Mouse (Mus musculus) c-Kit-negative CD71-positive TER-119-positive erythroid progenitor cells, embryonic 14.5 days (primary cell): ENCODE measurements around the gene Ahnak.
A peak's percentile ranks its signal among the peaks of the same experiment; 100 is the strongest.
"Not testable (repeated sequence)": the region's sequence is repeated elsewhere in the genome, so short reads cannot be mapped to it uniquely, and the experiment has no call there.

Experiments
- DNase-seq: peaks from one replicate; pipeline ENCODE4 v3.0.0-alpha.2; 2013; ENCODE audit warnings: low read depth, low spot score

Gene Ahnak

DNA sequence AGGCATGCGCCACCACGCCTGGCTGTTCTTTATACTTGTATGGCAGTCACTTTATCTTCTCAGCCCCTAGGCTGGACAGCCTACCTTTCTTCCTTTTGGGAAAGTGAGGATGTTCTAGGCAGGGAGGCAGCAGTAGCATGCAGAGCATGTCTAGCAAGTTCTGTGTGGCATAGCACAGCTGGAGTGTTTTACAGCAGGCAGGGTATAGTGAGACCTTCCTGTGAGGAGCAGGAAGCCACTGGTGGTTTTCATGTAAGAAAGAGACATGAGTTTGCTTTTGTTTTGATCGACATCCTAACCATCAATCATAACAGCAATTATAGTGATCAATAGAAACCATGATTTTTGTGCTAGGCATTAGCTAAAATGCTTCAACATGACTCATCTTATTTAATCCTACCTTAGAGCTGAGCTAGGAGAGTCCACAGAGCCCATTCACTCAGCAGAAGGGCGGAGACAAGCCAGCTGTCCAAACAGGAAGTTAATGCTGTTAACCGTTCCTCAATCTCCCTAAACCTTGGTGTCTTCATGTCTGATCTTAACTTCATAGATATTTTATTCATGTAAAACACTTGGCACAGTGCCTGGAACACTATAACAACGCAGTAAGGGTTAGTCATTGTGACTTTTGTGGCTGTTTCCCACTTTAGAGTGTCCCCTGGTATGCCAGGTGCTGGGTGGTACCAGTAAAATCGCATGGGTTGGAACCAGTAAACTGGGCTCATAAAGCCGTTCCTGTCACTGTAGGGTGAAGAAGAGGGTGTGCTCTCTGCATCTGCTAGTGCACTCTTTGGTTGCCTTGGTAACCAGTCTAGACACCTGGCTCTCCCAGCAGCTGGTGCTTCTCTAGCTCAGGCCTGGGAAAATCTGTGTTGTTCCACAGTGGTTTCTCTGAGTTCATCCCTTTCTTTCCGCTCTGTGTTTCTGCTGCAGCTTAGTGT lies 76.8 kb downstream of the Ahnak start:
- DNase-seq, result no peak

DNA sequence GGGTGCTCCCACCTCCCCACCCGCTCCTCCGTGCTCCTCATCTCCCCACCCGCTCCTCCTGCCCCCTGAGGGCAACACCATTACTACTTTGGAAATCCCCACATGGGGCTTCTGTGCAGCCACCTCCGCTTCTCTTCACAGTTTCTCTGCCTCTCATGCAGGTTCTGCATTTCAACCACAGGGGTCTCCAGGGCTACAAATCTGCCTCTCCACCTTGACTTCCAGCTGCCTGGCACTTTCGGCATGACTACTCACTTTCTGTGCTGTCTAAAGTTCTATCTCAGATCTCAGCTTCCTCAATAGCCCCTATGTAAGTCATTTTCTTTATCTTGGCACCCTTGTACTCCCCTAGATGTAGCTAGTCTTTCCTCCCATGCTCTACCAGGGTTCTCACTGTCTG lies 78.2 kb downstream of the Ahnak start:
- no peak for DNase-seq

GRCm38 (mm10) chr19:9069687-9070307 lies 80.7 kb downstream of the Ahnak start:
- DNase-seq, result no peak

- no peak for DNase-seq
These were observed 81.2 kb downstream of the Ahnak start for GRCm38 (mm10) chr19:9070316-9070715.

- DNase-seq, result no peak
These were observed 82.5 kb downstream of the Ahnak start for GRCm38 (mm10) chr19:9071456-9072156.

DNA sequence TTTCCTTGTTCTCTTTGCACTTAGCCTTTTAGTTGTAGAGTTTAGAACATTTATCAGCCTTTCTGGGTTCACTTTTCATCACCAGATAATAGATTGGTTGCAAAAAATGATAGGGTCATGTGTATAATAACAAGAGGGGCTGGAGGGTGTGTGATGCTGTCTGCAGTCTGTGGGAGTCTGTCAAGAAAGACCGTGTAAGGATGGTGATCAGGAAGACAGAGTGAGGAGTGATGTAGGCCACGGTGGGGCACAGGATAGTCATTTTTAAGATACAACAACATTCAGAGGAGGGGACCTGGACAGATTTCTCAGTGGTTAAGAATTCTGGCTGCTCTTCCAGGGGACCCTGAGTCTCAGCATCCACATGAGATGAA lies 83.1 kb downstream of the Ahnak start:
- no peak for DNase-seq

DNA sequence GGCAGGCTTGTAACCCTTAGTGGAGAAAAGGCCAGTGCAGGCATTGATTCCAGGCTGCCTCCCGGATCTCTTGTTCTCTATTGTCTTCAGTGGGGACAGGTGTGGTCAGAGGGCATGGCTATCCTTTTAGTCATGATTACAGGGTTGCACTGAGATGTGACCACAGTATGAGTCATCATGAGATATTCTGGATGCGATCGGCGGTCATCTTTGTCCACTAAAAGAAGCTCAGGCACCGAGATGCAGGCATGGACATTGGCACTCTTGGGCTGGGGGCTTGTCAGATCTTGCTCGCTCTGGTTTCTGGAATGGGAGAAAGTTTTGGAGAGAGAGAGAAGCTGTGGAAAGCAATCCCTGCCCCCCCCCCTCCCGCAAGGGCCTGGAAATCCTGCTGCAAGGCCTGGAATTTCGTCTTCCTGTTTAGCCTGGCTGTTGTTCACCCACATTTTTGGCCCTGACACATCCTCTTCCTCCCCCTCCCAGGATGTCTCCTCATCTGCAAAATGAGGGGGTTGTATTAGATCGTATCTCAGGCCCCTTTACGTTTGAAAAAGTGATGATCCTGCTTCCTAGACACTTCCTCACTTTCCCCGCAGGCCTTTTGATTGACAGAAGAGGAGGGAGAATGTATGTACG lies 84.8 kb downstream of the Ahnak start:
- no peak for DNase-seq

- DNase-seq, result no peak
These were observed 85.3 kb downstream of the Ahnak start for GRCm38 (mm10) chr19:9074424-9074823.

- DNase-seq, result no peak
These were observed 86.5 kb downstream of the Ahnak start for GRCm38 (mm10) chr19:9075558-9075957.

DNA sequence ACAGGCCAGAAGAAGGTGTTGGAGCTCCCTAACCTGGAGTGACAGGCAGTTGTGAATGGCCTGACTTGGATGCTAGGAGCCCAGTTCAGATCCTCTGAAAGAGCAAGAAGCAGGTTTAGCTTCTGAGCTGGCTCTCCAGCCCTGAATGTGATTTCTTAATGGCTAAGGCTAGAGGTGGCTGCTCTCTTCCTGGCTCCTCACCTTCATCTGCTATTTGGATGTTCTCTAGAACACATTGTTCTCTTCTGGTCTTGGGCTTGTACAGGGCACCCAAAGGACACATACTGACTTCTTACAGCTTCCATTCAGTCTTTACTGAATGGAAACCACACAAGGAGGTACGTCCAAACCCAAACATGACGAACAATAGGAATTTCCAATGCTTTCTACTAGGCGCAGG lies 87.0 kb downstream of the Ahnak start:
- DNase-seq, result no peak

DNA sequence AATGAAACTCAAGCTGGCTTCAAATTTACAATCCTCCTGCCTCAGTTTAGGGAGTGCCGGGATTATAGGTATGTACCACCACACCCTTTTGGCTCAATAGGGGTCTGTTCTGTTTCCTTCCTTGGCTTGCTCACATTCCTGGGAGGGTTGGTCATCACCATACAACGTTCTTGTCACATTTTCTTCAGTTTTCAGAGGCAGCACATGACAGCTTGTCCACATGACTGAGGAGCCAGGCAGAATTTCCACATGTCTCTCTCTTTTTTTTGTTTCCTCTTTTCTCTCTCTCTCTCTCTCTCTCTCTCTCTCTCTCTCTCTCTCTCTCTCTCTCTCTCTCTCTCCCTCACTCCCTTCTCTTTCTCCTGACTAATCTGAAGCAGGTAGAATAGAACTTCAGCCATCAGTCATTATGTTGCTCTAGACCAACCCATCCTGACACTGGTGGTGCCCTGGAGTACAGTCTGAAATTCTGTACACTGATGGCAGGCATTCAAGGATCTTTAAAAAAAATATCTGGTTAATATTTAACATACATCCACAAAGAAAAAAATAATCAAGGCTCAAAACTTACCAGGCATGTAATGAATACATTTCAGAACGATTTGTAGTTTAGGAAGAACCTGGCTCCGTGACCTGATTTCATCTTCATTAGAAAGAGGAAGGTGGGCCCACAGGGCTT lies 88.0 kb downstream of the Ahnak start:
- no peak for DNase-seq

DNA sequence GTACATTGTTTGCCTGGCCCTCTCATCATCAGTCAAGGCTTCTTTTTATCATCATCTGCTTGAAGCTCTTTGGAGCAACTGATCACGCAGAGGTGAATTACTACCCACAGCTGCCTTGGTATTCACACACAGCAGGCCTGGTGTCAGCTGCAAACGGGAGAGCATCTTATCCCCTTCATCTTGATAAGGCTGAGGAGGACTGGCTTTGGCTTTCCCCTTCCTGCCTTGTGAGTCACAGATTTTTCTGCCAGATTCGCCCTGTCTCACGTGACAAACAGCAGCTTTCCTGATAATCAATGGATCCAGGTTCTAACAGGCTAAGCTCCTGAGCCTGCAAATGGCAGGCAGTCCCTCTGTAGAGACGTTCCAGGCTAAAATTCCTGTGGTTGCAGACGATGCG lies 90.8 kb downstream of the Ahnak start:
- no peak for DNase-seq

DNA sequence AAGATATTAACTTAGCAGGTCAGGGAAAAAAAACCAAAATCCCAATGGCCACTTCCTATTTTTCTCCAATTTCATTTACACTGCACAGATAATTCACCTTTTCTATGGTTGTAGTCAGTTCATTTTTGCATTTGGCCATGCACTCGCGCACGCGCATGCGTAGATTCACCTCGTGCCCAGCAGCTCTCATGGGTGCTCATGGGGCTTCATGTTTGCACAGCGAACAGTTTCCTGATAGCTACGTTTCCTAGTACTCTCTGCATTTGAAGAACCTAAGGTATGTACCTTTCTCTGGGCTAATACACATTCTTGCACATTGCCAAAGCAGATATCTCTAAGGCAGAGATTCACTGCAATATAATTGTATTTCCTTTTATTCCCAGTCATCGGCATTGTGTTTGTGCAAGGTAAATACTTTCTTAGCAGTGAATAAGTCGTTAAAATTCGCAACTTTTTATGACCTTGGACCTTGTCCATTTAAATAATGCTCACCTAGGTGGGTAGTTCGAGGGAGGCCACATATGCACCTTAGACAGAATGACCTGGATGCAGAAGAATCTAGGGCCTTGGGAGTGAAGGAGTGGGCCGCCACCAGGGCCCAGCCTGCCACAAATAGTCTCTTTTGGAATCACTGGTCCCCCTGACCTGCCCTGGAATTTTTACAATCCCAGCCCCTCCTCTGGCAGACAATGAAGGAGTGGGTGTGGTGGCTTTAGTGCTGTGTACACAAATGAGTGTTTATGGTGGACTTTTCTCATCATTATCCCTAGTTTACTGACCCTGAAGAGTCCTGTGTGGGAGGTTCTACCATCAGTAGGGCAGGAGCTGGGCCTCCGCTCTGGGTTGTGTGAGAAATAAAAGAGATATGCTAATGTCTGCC lies 92.5 kb downstream of the Ahnak start:
- no peak for DNase-seq

GRCm38 (mm10) chr19:9082191-9083009 lies 93.3 kb downstream of the Ahnak start:
- peak; percentile 54 for DNase-seq

DNA sequence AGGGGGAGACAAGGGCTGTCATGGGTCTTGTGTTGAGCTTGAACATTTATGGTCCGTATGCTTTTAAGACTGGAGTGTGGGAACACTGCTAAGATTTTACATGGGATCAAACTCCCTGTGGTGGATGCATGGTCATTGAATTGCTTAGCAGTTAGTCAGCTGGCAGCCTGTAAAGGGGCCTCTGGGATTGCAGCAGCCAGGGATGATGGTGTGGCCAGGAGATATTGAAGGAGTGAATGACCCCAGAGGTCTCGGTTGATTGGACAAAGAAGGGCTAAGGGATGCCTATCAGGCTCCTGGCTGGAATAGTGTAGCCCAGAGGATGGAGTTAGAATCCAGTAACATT lies 93.9 kb downstream of the Ahnak start:
- DNase-seq, result no peak

DNA sequence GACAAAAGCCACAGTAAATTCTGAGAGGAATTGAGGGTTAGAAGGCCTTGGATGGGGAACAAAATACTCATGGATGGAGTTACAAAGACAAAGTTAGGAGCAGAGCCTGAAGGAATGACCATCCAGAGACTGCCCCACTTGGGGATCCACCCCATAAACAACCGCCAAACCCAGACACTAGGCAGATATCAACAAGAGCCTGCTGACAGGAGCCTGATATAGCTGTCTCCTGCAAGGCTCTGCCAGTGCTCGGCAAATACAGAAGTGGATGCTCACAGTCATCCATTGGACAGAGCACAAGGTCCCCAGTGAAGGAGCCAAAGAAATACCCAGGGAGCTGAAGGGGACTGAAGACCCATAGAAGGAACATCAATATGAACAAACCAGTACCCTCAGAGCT lies 94.8 kb downstream of the Ahnak start:
- not testable (repeated sequence) for DNase-seq

DNA sequence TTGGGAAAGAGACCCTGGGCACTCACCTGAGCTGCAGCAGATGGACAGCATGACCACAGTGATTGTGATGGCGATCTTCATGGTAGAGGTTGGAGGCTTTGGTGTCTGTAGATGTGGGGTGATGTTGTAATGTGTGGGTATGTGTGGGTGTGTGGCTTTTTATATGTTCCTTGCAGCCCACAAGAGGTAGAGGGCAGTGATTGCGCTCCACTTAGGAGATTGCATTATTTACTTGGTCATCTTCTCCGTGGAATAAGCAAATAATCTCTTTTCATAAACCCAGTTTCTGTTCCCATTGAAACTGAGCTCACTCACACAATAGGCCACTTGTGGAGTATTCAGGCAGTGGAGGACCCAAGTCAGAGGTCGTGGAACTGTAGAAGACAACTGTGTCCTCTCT lies 98.7 kb downstream of the Ahnak start, which contains the start of gene Scgb1a1:
Gene Scgb1a1, minus strand, starts transcription at position 138 of the 400 bp plus-strand sequence.
- DNase-seq, result no peak

DNA sequence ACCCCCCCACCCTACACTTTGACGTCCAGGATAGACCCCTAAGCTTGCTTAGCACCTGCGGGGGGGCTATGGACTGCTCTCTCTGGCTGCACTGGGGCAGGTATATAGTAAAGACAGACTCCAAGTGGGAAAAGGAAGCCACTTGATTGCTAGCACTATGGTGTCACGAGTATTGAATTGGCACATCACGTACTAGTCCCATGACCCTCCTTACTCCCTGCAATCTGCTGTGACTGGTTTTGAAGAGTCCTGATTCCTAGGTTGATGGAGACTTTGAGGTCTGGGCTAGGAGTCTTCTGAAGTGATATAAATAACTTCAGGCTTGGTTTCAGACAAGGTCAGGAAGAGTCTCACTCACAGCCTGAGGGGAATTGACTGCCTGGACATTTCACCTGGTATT lies 101.1 kb downstream of the Ahnak start:
- no peak for DNase-seq

DNA sequence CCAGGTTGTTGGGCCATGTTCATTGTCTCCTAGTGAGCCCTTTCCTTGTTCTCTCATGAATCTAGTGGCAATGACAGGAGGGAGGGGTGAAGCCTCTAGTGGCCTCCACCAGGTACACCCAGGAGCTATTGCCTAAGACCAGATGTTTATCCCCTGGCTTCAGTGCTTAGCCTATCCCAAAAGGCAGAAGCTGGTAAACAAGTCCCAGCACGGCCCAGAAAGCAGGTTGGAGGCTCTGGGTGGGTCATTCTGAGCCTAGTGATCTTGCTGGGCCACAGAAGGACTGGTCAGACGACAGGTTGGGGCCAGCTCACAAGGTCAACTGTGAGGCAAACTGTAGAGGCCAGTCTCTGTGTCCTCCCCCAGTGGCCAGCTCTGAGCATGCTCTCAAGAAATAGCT lies 101.6 kb downstream of the Ahnak start:
- DNase-seq, result no peak

- no peak for DNase-seq
These were observed 106.0 kb downstream of the Ahnak start for GRCm38 (mm10) chr19:9095111-9095510.
